Mouse (Mus musculus): Measurements from ENCODE around the gene 4933428G20Rik. TPM values are rescaled to one million over a fixed set of nuclear protein-coding genes. Genes with fewer than 3 reads are reported as not detected.
A peak's percentile ranks its signal among the peaks of the same experiment; 100 is the strongest.

Gene 4933428G20Rik
- total RNA-seq, 2 experiments from 2014 or later, result not detected

DNA sequence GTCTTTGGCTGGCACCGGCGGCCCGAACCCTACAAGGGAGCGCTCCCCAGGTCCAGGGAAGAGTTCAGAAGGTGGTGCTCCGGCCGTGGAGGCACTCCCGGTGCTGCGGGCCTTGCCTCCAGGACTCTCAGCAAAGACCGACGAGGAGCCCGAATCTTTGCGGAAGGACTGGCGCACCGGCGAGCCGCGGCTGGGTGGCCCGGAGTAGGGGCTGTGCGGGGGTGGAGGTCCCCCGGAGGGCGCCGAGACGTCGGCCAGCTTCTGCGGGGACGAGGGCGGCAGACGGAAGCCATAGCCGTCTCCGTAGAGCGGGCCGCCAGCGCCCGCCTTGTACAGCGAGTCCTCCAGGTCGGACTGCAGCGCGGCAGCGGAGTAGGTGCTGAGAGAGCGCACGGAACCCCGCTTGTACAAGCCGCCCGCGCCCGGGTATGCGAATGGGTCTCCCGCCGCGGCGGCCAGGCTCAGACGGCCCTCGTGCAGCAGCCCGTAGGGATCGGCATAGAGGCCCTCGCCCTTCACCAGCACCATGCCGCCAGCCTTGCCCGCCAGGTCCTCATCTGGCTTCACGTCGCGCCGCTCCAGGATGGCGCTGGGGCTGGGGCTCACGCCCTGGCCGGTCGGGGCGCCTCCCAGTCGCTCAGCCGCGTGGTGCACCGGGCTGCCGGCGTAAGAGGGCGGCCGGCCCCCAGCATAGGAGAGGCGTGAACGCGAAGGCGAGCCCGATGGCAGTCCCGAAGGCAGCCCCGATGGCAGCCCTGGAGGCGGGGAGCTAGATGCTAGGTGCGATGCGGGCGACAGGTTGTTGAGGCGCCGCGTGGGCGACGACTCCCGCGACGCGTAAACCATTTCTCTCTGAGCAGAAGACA lies 34.5 kb upstream of the 4933428G20Rik start:
- DNase-seq, result no peak
- intact Hi-C loops (cut with DNase I), result loop anchor here (5.0 kb wide), 1 partner anchor 153 kb away; the partner anchor contains the start of gene Cisd3

DNA sequence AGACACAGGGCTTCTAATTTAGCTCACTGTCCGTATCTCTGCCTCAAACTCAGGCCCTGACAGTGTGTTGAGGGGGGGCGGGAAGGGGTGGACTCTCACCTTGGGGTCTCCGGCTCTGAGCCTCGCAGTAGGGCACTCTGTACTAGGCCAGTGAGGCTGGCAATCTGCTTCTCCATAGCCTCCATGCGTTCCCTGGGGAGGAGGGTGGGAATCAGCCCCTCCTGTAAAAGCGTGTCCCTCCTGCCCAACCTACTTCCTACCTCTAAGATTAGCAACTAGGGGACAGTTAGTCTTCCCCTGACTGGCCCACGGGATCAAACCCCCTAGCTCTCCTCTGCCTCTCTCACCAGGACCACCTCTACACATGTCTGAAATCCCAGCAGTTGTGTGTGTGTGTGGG lies 33.5 kb upstream of the 4933428G20Rik start:
- intact Hi-C loops (cut with DNase I), result loop anchor here (2.0 to 5.0 kb wide), 2 partner anchors 41 to 154 kb away; partner anchors contain the start of gene Cisd3
- no peak for DNase-seq

DNA sequence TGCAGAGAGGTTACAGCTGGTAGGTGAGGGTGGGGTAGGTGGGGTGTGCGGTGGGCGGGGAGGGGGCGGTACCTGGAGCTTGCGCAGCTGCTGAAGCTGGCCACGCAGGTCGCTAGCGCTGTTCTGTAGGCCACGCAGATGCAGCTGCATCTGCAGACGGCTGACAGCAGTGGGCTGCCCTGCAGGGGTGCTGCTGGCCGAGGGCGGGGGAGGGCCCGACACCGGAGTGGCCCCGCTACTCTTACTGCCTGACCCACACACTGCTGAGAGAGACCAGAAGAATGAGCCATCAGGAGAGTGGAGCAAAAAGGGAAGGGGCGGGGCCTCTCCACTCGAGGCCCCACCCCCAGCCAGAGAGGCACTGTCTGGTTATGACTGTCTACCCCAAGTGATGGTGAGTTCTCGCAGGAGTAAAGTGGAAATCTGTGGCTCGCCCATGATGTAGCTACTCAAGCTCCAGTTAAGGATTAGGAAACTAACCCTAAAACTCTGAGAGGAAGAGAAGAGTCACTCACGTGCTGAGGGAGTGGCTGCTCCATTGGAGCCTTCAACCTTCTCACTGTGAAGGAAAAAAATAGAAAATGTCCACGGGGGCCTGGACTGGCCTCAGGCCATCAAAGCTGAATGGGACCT lies 32.9 kb upstream of the 4933428G20Rik start:
- DNase-seq, result no peak
- intact Hi-C loops (cut with DNase I), result loop anchor here (2.0 to 5.0 kb wide), 2 partner anchors 42 to 154 kb away; partner anchors contain the start of gene Cisd3

DNA sequence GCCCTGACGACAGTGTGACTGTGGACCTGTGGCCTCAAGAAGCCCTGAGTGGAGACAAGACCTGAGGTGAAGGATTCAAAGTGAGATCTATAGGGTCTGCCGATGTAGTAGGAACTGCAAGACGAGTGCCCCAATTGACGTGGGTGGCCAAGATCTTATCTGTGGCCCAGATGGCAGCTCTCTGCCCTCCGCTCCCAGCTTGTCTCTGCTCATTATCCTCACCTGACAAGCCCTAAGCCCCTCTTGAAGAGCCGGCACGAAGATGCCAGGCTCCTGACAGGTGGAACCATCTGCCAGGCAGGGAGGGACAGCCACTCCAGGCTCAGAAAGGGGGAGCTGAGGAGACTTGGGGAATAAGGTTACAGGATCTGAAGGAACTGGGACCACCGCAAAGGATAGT lies 32.2 kb upstream of the 4933428G20Rik start:
- no peak for DNase-seq
- intact Hi-C loops (cut with DNase I), result loop anchor here (2.0 to 5.0 kb wide), 2 partner anchors 42 to 155 kb away; partner anchors contain the start of gene Cisd3

DNA sequence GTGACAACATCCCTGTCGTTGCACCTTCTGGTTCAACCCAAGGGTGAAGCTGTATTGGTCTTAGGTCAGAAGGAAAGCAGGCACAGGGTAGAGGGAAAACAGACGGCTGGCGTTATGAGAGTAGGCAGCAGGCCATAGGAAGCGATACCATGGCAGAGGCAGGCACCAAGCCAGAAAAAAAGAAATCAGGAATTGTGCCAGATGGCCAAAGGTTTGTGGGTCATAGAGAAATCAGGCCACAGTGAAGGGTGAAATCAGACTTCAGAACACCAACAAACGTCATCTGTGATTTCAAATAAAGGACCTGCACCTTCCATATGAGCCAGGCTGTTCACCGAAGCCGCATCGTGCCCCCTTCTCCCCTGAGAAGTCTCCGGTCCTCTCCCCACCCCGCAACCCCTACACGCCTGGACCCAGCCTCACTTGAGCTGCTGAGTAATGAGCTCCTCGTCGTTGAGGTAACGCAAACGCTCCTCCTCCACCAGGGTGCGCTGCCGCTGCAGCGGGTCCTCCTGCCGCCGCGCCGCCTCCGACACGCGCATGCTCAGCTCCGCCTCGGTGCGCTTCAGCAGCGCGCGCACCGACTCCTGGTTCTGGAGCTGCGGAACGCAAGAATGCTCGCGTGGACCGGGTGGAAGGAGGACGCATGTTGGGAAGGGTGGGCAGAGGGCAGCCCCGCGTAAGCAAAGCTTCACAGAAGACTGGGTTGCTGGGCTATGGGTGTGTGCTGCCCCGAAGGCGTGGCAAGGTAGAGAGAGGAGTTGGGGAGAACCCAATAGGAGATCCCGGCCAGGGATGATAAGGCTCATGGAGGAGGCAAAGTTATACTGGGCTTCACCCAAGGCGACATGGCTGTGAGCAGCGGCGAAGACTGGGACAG lies 31.5 kb upstream of the 4933428G20Rik start:
- intact Hi-C loops (cut with DNase I), result loop anchor here (1.0 to 5.0 kb wide), 4 partner anchors 25 to 156 kb away; partner anchors contain the start of gene Cisd3
- peak; percentile 90 to 92 for DNase-seq

DNA sequence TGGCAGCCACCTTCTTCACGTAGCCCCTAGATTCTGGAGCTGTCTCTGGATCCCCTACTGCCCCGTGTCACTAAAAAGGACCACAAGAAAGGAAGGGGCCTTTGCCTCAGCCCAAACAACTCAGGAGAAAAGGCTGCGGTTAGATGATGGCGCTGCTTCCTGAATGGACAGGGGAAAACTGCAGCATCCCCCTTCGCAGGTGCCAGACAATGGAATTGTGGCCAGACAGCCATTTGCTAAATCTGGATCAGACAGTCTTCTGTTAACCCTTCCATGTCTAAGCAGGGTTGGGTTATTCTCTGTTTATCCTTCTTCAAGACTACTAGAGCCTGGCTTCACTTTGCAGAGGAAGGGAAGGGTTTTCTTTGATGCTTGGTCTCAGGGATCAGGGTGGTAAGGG lies 30.8 kb upstream of the 4933428G20Rik start:
- DNase-seq, result no peak
- intact Hi-C loops (cut with DNase I), result loop anchor here (1.0 to 5.0 kb wide), 3 partner anchors 26 to 156 kb away; partner anchors contain the start of gene Cisd3

DNA sequence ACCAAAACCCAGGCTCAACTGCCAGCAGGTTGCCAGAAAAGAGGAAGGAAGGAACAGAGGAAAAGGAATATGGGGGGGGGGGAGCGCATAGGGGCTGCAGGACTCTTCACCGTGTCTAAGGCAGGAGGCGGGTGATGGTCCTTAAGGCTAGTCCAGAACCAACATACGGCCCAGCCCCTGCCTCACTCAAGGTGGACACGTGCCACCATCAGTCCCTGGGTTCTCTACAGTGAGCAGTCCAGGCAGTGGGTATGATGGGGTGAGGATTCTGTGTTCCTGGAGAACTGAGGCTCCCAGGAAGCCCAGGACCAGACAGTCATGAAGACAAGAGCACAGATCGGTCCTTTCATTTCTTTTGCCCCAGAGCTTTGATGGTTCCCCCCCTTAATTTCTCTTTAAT lies 29.9 kb upstream of the 4933428G20Rik start:
- no peak for DNase-seq
- intact Hi-C loops (cut with DNase I), result loop anchor here (2.0 to 5.0 kb wide), 2 partner anchors 27 to 157 kb away; partner anchors contain the start of gene Cisd3

DNA sequence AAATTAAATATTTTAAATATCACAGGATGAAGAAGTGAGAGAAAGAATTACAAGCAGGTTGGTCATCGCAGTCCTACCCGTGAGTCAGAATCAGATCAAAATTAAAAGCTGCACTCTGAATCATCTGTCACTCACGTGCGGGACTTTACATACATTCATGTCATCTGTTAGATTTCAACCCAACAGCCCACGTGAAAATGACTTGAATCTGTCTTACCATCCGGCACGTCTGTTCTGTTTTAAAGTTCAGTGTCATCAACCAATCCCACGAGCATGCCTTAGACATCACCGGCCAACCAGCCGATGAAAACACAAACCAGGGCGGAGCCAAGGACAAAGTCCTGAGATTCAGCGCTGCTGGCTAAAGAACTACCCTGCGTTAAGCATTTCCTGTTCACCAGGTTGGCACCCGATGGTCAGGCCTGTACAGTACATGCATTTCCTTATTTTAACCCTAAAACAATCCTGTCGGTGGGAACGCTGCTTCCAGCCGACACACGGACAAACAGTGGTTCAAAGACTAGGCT lies 28.2 kb upstream of the 4933428G20Rik start:
- no peak for DNase-seq
- intact Hi-C loops (cut with DNase I), result no loop called here

DNA sequence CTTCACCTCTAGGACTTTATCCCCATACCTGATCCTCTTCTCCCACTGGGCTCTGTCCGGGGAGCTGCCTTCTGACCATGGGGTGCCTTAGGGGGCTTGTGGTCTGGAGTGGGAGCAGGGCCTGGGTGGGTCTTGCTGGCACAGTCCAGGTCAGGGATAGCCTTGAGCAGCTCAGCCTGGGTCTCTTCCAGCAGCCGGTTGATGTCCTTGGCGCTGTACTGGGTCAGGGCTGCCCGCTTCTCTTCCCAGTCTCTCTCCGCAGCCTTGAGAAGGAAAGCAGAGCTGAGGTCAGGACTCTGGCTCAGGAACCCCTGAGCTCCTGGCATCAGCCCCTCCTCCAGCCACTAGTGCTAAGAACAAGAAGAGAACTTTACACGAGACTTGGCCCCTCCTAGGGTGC lies 25.2 kb upstream of the 4933428G20Rik start:
- DNase-seq, result no peak
- intact Hi-C loops (cut with DNase I), result no loop called here

DNA sequence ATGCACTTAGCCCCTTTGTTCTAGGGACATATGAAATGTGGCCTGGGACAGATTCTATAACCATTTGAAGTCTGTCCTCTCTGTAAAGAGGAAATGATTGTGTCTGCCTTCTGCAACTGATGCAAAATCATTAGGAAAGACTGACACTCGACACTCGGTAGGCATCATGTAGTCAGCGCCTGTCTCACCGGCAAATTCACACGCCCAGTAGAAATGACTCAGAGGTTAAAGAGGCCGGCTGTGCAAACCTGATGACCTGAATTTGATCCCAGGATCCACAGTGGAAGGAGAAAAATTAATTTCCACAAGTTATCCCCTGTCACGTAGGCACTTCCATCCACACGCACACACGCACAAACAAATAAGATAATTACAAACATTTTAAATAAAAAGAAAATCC lies 24.2 kb upstream of the 4933428G20Rik start:
- no peak for DNase-seq
- intact Hi-C loops (cut with DNase I), result no loop called here

DNA sequence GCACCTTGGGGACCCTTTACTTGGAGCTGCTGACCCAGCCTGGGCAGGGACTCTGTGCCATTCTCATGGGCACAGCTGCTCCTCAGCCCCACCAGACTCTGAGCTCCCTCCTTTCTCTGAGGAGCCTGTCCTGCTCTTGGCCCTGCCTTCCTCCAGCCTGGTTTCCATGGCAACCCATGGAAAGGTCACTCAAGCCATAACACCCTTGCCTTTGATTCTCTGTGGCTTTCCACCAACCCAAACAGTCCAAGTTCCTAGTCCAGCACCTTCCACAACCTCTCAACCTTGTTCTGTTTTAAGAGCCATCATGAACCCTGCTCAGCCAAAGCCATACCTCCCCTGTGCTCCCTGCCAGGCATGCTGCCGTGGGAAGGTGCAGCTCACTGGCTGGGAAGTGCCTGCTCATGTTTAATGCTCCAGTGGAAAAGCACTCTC lies 23.7 kb upstream of the 4933428G20Rik start:
- intact Hi-C loops (cut with DNase I), result no loop called here
- DNase-seq, result no peak

DNA sequence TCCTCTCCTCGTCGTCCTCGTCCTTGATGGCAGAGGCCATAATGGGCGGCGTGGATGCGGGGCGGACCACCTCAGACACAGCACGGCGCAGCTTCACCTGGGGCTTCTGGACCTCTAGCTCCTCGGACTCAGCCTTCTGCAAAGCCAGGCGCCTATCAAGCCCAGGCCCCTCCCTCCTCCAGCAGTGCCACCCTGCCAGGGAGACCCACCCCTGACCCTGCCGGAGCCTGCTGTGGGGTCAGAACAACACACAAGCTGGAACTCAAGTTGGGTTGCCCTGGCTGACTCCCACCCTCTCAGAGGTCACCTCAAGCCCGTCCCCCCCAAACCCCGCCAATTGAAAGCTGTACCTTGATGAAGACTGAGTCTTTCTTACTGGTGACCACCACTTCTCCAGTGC lies 23.0 kb upstream of the 4933428G20Rik start:
- intact Hi-C loops (cut with DNase I), result no loop called here
- DNase-seq, result no peak

DNA sequence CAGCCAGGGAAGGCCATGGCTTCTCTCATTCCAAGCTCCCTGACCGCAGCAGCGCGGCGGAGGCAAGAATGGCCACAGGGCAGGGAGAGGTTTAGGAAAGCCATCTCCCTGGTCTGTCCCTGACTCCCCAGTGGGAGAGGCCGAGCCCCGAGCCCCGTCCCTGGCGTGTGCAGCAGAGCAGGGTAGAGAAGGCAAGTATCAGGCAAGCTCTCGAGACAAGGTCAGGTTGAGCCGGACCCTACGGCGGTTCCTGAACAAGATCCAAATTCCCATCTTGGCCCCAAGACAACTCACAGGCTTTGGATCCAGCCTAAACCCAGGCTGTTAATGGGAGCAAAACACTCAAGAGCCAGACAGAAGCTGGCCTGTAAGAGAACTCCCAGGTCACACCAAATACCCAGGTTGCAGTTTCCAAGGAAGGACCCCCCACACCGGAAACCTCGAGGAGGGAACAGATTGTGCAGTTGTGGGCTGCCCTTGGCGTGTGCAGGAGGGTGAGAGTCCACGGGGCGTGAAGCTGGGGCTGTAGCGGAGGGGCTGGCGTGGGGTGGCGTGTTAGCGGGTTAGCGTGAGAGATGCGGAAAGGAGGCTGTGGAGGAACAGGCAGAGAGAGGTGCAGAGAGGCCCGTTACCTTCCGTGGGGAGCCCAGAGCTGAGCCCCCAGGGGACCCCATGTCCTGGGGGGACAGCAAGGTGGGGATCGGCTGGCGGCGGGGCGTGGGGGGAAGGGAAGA lies 21.8 kb upstream of the 4933428G20Rik start:
- intact Hi-C loops (cut with DNase I), result no loop called here

DNA sequence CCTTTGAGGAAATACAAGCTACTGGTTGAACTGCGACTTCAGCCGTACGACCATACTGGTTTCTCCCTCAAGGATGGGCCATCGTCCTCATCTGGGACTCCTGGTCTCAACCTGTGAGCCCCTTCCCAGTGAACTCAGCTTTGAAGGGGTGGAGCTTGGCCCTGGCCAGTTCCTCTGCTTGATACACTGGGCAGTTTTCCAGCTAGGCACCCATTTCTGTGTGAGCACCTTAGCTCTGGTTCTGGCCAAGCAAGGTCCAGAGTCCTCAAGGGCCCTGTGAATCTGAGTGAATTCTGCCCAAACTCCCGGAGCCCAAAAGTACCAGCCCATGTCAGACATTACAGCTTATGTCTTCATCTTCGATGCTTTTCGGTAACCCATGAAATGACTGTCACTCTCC lies 20.4 kb upstream of the 4933428G20Rik start:
- intact Hi-C loops (cut with DNase I), result no loop called here
- no peak for DNase-seq

More for the DNA sequence above, 21.8 kb upstream of the 4933428G20Rik start:
- no peak for DNase-seq

DNA sequence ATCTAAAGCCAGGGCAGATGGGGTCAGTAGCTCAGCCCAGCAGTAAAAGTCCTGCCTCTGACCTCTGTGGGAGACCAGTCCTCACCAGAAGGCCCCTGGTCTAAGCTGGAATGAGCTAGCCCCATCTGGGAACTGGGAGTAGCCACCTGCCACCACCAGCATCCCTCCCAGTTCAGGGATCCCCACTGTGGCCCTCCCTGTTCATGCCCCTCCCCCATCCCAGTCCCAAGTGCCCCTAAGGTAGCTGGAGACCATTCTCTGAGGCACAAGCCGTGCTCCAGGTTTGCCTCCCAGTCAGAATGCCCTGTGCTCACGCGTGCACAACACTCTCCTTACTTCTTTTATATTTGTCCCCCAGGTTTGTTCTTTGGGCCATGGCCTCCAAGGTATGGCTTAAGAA lies 12.9 kb upstream of the 4933428G20Rik start:
- intact Hi-C loops (cut with DNase I), result no loop called here
- DNase-seq, result no peak

DNA sequence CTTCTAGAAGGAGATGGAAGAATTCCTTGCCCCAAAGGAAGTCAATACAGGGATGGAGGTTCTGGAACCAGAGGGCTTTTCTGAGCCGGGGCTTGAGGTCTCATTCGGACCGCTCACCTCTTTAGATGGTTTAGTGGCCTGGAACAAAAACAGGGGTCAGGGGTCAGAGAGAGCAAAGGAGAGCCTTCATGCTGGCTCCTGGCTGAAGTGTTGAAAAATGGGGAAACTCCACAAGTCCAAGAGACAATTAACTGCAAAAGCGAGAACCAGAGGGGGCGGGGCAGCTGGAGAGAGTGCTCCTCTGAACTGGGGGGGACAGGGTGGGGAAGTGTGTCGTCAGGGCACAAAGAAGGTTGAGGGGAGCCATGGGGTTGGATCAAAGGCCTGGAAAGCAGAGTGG lies 12.4 kb upstream of the 4933428G20Rik start:
- intact Hi-C loops (cut with DNase I), result no loop called here
- DNase-seq, result no peak

DNA sequence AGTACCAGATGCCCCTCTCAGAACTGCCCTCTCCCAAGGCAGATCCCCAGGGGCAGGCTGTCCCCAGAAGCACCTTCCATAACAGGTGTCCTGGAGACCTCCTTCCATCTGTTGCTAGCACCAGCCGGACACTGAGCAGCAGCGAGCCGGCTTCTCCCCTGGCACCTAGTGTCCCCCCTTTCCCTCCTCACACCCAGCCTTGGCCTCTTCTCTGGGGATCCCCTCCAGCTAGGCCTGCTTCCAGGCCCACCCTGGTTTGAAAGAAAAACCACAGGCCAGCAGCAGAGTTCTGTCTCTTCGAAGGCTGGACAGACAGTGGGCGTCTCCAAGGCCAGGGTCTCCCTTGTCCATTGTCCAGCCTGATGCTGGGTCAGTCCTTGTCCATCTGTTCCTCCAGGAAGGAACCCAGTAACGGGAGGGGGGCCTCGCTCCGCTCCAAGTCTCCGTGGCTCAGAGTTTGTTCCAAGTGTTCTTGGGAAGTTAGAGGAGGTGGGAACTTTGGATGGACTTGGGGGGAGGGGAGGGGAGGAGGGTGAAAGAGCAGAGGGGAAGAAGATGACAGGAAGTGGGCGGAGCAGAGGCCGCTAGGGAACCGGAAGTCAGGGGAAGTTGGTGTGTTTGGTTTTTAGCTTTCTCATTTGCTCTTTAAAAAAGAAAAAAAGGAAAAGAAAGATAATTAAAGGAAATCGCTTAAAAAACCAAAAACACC lies 11.7 kb upstream of the 4933428G20Rik start:
- peak; percentile 47 to 55 for DNase-seq
- intact Hi-C loops (cut with DNase I), result no loop called here

DNA sequence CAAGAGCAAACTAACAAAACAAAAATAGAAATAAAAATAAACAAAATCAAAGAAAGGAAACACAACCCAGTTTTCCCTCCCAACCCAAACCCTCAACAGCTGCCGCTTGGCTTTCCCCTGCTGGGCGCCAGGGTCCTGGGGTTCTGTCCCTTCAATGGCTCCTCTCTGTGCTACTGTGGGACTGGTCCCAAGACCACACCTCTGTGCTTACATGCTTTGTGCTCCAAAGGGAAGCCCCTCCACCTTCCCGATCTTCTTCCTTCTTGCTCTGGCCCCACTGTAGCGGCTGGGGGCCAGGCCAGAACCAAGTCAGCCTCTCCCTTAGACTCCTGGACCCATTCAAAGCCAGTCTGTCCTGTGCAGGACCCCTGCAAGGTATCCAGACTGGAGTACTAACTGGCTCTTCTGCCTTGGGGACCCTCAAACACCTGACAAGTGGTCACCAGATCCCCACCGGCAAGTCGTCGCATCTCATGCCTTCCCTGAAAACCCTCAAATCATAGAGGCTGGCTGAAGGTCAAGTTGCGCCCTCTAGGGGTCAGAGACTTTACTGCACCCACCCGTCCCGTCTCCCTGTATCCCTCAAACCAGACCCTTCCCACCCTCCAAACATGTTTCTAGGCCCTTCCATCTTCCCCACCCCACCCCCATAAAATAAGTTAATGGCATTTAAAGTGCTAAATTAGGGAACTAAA lies 11.0 kb upstream of the 4933428G20Rik start:
- intact Hi-C loops (cut with DNase I), result no loop called here
- peak; percentile 80 to 85 for DNase-seq

Data from heart, postnatal 36 days (tissue).